9 mouse cellular contexts compared by ENCODE assay signal in genomic region chr2:124490010-124490801, GRCm38 (mm10).
A peak's percentile ranks its signal among the peaks of the same experiment; 100 is the strongest.
DNase-seq lines count a peak whose midpoint lies in the region; ATAC-seq and TF ChIP-seq lines count a peak whose summit lies in the region.
"Had no signal": no experiment of that assay in that cellular context is flagged by ENCODE, and none has a peak within 500 bp of the region (broad histone marks: within the 10 kb centered on the region; RNA-seq: fewer than 3 reads in every experiment).

No protein-coding gene starts in this region.

- no peak for TF ChIP-seq EP300 in heart, adult 2 months (IDR thresholded peaks at IDR 0.05; ENCODE audit: insufficient read depth, low read depth, low read length)

- intact Hi-C loops in heart, adult 2 months (cut with DNase I), result no loop called here

- peaks cover 8% of the 10 kb centered on the region for H3K4me1 ChIP-seq in hindbrain, embryonic 13.5 days (replicated peaks)
- peaks cover 8% of the 10 kb centered on the region for H3K4me1 ChIP-seq in hindbrain, embryonic 10.5 days (replicated peaks)
- H3K4me1 ChIP-seq in forebrain, postnatal 0 days (ENCODE audit: insufficient read depth), result no peaks in the 10 kb centered on the region
- H3K4me1 ChIP-seq in lung, embryonic 16.5 days (replicated peaks; ENCODE audit: control insufficient read depth, insufficient read depth, low read length), result peaks cover 7% of the 10 kb centered on the region; the same call in 1 of the 2 replicates
- H3K4me1 ChIP-seq in heart, adult 2 months (ENCODE audit: control insufficient read depth, insufficient read depth, low read length), result no peaks in the 10 kb centered on the region

- H3K4me2 ChIP-seq in hindbrain, embryonic 13.5 days, result no peak overlapping the region
- no peak overlapping the region for H3K4me2 ChIP-seq in forebrain, postnatal 0 days (ENCODE audit: low read depth)
- H3K4me2 ChIP-seq in lung, embryonic 16.5 days (ENCODE audit: low read depth, low read length), result no peak overlapping the region

- no peak for TF ChIP-seq POLR2A in heart, adult 2 months (IDR thresholded peaks at IDR 0.05; ENCODE audit: insufficient read depth, low read depth, low read length)

- DNase-seq in hindbrain, embryonic 10.5 days (ENCODE audit: low spot score), result no peak
- DNase-seq in MN1 (ENCODE audit: low spot score), result peak; percentile 71
- DNase-seq in forebrain, postnatal 0 days, result peak; percentile 64
- no peak for DNase-seq in heart, adult 2 months
- no peak for DNase-seq in c-Kit-positive CD71-positive TER-119-positive erythroid progenitor cells, embryonic 14.5 days (ENCODE audit: low spot score)
- no peak for DNase-seq in testis, postnatal 10 days (ENCODE audit: low spot score)
- DNase-seq: gastrocnemius, adult 2 months had no signal

- no peak for TF ChIP-seq CTCF in forebrain, postnatal 0 days (IDR thresholded peaks at IDR 0.05; ENCODE audit: low read depth)
- TF ChIP-seq CTCF in heart, adult 2 months (IDR thresholded peaks at IDR 0.05), result no peak

- 0 out of 2 replicates have a peak overlapping the region, but pooled peaks have one; percentile 26 for H3K27ac ChIP-seq in hindbrain, embryonic 13.5 days
- no peak overlapping the region for H3K27ac ChIP-seq in hindbrain, embryonic 10.5 days
- H3K27ac ChIP-seq in forebrain, postnatal 0 days (ENCODE audit: low read depth, low read length), result no peak overlapping the region
- peak overlapping the region; percentile 86 for H3K27ac ChIP-seq in lung, embryonic 16.5 days (ENCODE audit: low read length)
- no peak overlapping the region for H3K27ac ChIP-seq in heart, adult 2 months
- H3K27ac ChIP-seq: gastrocnemius, adult 2 months had no signal

- no peaks in the 10 kb centered on the region for H3K27me3 ChIP-seq in hindbrain, embryonic 13.5 days
- H3K27me3 ChIP-seq in hindbrain, embryonic 10.5 days (ENCODE audit: insufficient read depth, poor library complexity, severe bottlenecking), result peaks cover 38% of the 10 kb centered on the region
- H3K27me3 ChIP-seq in forebrain, postnatal 0 days (ENCODE audit: insufficient read depth, low read length), result no peaks in the 10 kb centered on the region
- H3K27me3 ChIP-seq in lung, embryonic 16.5 days (ENCODE audit: control insufficient read depth, insufficient read depth, low read depth, low read length), result no peaks in the 10 kb centered on the region
- no peaks in the 10 kb centered on the region for H3K27me3 ChIP-seq in heart, adult 2 months (ENCODE audit: control insufficient read depth, insufficient read depth, low read length)

- 50% methylated on average over 12 of the region's 12 CpGs for WGBS in hindbrain, embryonic 13.5 days
- WGBS in hindbrain, embryonic 10.5 days, result 75% methylated on average over 12 of the region's 12 CpGs
- 19% methylated on average over 12 of the region's 12 CpGs for WGBS in forebrain, postnatal 0 days
- WGBS in lung, embryonic 16.5 days, result 41% methylated on average over 12 of the region's 12 CpGs
- WGBS in heart, adult 2 months, result 71% methylated on average over 12 of the region's 12 CpGs

- no peak overlapping the region for H3K9ac ChIP-seq in hindbrain, embryonic 13.5 days
- no peak overlapping the region for H3K9ac ChIP-seq in forebrain, postnatal 0 days
- no peak overlapping the region for H3K9ac ChIP-seq in lung, embryonic 16.5 days (ENCODE audit: low read length)
- no peak overlapping the region for H3K9ac ChIP-seq in heart, adult 2 months (ENCODE audit: low read depth, low read length)

- H3K36me3 ChIP-seq in hindbrain, embryonic 13.5 days, result no peaks in the 10 kb centered on the region
- H3K36me3 ChIP-seq in hindbrain, embryonic 10.5 days, result no peaks in the 10 kb centered on the region
- H3K36me3 ChIP-seq in forebrain, postnatal 0 days (ENCODE audit: insufficient read depth), result no peaks in the 10 kb centered on the region
- no peaks in the 10 kb centered on the region for H3K36me3 ChIP-seq in lung, embryonic 16.5 days (ENCODE audit: control insufficient read depth, insufficient read depth, low read length)
- H3K36me3 ChIP-seq in heart, adult 2 months (ENCODE audit: control insufficient read depth, insufficient read depth, low read length), result no peaks in the 10 kb centered on the region

- peak; percentile 68 for ATAC-seq in hindbrain, embryonic 13.5 days (ENCODE audit: low FRiP score)
- ATAC-seq in forebrain, postnatal 0 days, result peak; percentile 65
- peak; percentile 97 for ATAC-seq in lung, embryonic 16.5 days (ENCODE audit: low read depth)

- H3K79me2 ChIP-seq in heart, adult 2 months (replicated peaks; ENCODE audit: control insufficient read depth, insufficient read depth, low read length), result no peaks in the 10 kb centered on the region

- H3K9me3 ChIP-seq in hindbrain, embryonic 13.5 days, result no peaks in the 10 kb centered on the region
- no peaks in the 10 kb centered on the region for H3K9me3 ChIP-seq in hindbrain, embryonic 10.5 days
- H3K9me3 ChIP-seq in forebrain, postnatal 0 days (ENCODE audit: low read length), result no peaks in the 10 kb centered on the region
- no peaks in the 10 kb centered on the region for H3K9me3 ChIP-seq in lung, embryonic 16.5 days (ENCODE audit: control insufficient read depth, low read length)

- H3K4me3 ChIP-seq in hindbrain, embryonic 13.5 days, result no peak overlapping the region
- H3K4me3 ChIP-seq in hindbrain, embryonic 10.5 days, result no peak overlapping the region
- H3K4me3 ChIP-seq in forebrain, postnatal 0 days (ENCODE audit: low read depth, low read length), result no peak overlapping the region
- no peak overlapping the region for H3K4me3 ChIP-seq in lung, embryonic 16.5 days (ENCODE audit: low read length)
- H3K4me3 ChIP-seq in heart, adult 2 months, result no peak overlapping the region
- H3K4me3 ChIP-seq: gastrocnemius, adult 2 months had no signal

Comparison
In these comparisons a context has a peak if more than half of its experiments do, and no peak if none do; other contexts are left out.
1. H3K27ac ChIP-seq: peak in hindbrain, embryonic 13.5 days (single experiment) and lung, embryonic 16.5 days (single experiment); none in hindbrain, embryonic 10.5 days (single experiment), forebrain, postnatal 0 days (single experiment) and heart, adult 2 months (single experiment).
2. DNase-seq: peak in MN1 (single experiment) and forebrain, postnatal 0 days (single experiment); none in hindbrain, embryonic 10.5 days (single experiment), heart, adult 2 months (0 of 2), c-Kit-positive CD71-positive TER-119-positive erythroid progenitor cells, embryonic 14.5 days (single experiment) and testis, postnatal 10 days (single experiment).
3. Peak in every context shown above with its lines, with median percentiles within 50 percentile points of each other: ATAC-seq.